Mouse (Mus musculus) kidney, embryonic 14.5 days (tissue): ENCODE measurements around the gene Cep63. TPM values are rescaled to one million over a fixed set of nuclear protein-coding genes. Genes with fewer than 3 reads are reported as not detected.

Experiments
- ATAC-seq: fragments of 200-750 bp; cut with Nextera tagmentation; 2 replicates; pipeline ENCODE4 v1.8.0; 2017; ENCODE audit warnings: moderate number of reproducible peaks, mild to moderate bottlenecking, moderate TSS enrichment, moderate library complexity; ENCODE audit not compliant: low FRiP score, low TSS enrichment
- H3K27ac ChIP-seq: fragments of 300-500 bp; sonication (generic); 2 replicates; pipeline ENCODE4 v1.5.1; 2014; ENCODE audit warnings: low read depth, mild to moderate bottlenecking, low read length, moderate library complexity, mixed read lengths
- H3K27me3 ChIP-seq: fragments of 300-500 bp; sonication (generic); 2 replicates; pipeline ENCODE4 v1.6.1; 2014; ENCODE audit warnings: mild to moderate bottlenecking, low read length; ENCODE audit not compliant: control insufficient read depth, insufficient read depth
- H3K36me3 ChIP-seq: fragments of 300-500 bp; sonication (generic); 2 replicates; pipeline ENCODE4 v1.6.1; 2014; ENCODE audit warnings: low read length, mixed read lengths; ENCODE audit not compliant: control insufficient read depth, insufficient read depth
- H3K4me1 ChIP-seq: fragments of 300-500 bp; sonication (generic); 2 replicates; pipeline ENCODE4 v1.6.1; 2014; ENCODE audit warnings: low read length, mixed read lengths; ENCODE audit not compliant: control insufficient read depth, insufficient read depth
- H3K4me2 ChIP-seq: fragments of 300-500 bp; sonication (generic); replicated peaks from 2 replicates; pipeline ENCODE4 v1.6.1; 2014; ENCODE audit warnings: low read depth, mild to moderate bottlenecking, low read length
- H3K4me3 ChIP-seq: fragments of 300-500 bp; sonication (generic); 2 replicates; pipeline ENCODE4 v1.5.1; 2014; ENCODE audit warnings: mild to moderate bottlenecking, low read length
- H3K9ac ChIP-seq: fragments of 300-500 bp; sonication (generic); 2 replicates; pipeline ENCODE4 v1.6.1; 2014; ENCODE audit warnings: low read depth, mild to moderate bottlenecking, low read length, moderate library complexity
- H3K9me3 ChIP-seq: fragments of 300-500 bp; sonication (generic); 2 replicates; pipeline ENCODE4 v1.6.1; 2016; ENCODE audit warnings: low read length; ENCODE audit not compliant: control insufficient read depth
- WGBS: fragments of 180-500 bp; shearing (Covaris S2); extraction: QIAGEN DNeasy Blood & Tissue Kit; methylation state at CpG from one replicate; pipeline ENCODE4 v1.1.7; 2014; 5-methylcytosine and 5-hydroxymethylcytosine counted together
- polyA plus RNA-seq: library from polyadenylated mRNA; unstranded; fragments of >200 nt; fragmentation: Nextera tagmentation; extraction: Ambion mirVana; gene quantifications from 2 replicates; pipeline ENCODE4 v1.2.1, GENCODE M21; 2014

Gene Cep63
- polyA plus RNA-seq, 1 experiment from 2014 or later = 51.7 TPM

GRCm38 (mm10) chr9:102544773-102545366 is 81.5 kb downstream of the Cep63 start:
- Histone ChIP-seq H3K4me1 (peaks cover 8% of the 10 kb centered on the region; the same call in 1 of the 2 replicates), H3K36me3 (no peaks in the 10 kb centered on the region), H3K9ac (no peak overlapping the region), H3K9me3 (no peaks in the 10 kb centered on the region), H3K4me2 (peak overlapping the region; percentile 38), H3K27ac (no peak overlapping the region), H3K4me3 (peak overlapping the region; percentile 24), H3K27me3 (peaks cover 28% of the 10 kb centered on the region)
- under 1% methylated on average over 26 of the region's 26 CpGs for WGBS
- ATAC-seq = peak; percentile 78

DNA sequence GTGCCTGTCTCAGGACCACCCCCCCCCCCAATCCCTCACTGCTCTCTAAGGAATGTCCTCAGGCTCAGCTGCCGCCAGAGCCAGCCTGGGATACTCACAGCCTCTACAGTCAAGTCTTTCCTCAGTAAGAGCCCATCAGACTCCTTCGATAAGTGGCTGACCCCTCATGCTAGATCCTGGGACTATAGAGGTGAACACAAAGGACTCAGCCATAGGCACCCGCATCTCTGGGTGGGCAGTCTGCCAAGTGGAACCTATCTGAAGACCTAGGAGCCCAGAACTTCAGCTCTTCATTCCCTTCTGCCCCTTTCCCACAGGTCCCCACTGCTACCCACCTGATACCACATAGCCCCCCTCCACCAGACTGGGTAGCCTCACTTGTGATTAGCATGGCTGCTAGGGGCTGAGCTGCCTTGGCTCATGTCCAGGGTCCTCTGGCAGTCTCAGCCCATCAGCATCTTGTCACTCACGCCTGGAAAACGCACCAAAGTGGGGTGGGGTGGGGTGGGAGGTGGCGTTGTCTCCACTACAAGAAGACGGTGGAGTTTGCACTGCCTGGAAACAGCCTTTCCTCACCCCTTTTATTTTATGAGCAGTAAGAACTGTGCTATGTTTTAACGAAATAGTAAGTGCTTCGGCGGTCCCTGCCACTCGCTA is 82.1 kb downstream of the Cep63 start:
- Histone ChIP-seq H3K27me3 (peaks cover 28% of the 10 kb centered on the region), H3K27ac (no peak overlapping the region), H3K4me2 (peak overlapping the region; percentile 38), H3K9me3 (no peaks in the 10 kb centered on the region), H3K36me3 (no peaks in the 10 kb centered on the region), H3K9ac (no peak overlapping the region), H3K4me1 (peaks cover 8% of the 10 kb centered on the region; the same call in 1 of the 2 replicates), H3K4me3 (peak overlapping the region; percentile 24)
- ATAC-seq = no peak
- WGBS = 22% methylated on average over 11 of the region's 11 CpGs

DNA sequence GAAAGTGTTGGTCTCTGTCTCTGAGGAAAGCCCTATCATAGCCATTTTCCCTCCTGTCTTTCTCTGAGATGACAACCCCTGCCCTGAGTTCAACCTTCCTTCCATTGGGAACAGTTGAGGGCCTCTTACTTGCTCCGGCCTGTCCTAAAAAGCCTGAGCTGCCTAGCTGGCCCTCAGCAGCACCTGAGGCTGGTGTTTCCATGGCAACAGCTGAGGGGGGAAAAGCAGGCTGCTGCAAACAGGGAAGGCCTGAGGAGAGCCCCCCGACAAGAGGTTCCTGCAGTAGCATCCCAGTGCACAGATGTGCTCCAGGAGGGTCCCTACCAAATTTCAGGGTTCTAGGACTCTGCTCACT is 82.6 kb downstream of the Cep63 start:
- H3K4me3 ChIP-seq = no peak overlapping the region
- no peak for ATAC-seq
- H3K27me3 ChIP-seq = peaks cover 28% of the 10 kb centered on the region
- no peak overlapping the region for H3K9ac ChIP-seq
- no peak overlapping the region for H3K27ac ChIP-seq
- H3K9me3 ChIP-seq = no peaks in the 10 kb centered on the region
- no peak overlapping the region for H3K4me2 ChIP-seq
- H3K36me3 ChIP-seq = no peaks in the 10 kb centered on the region
- H3K4me1 ChIP-seq = peaks cover 8% of the 10 kb centered on the region; the same call in 1 of the 2 replicates
- 67% methylated on average over 2 of the region's 2 CpGs for WGBS

GRCm38 (mm10) chr9:102542540-102542939 is 83.8 kb downstream of the Cep63 start:
- peaks cover 28% of the 10 kb centered on the region for H3K27me3 ChIP-seq
- 81% methylated on average over 8 of the region's 8 CpGs for WGBS

DNA sequence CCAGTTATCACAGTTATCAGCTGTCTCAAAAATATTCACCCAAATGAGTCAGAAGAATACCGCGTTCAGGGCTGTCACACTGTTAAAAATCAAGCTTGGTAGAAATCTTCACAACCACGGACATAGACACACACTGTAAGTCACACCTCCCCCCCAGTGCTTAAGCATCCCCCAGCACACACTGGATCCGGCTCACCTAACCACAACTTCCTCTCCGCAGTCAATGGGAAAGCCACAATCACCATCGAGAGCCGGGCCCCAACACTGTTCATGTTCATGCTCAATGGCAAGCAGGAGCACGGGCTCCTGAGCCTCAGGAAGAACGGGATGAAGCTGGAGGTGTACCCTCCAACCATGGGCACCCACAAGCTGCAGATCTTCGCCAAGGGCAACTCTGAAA is 84.7 kb downstream of the Cep63 start:
- Histone ChIP-seq H3K4me3 (no peak overlapping the region), H3K36me3 (no peaks in the 10 kb centered on the region), H3K27me3 (peaks cover 20% of the 10 kb centered on the region), H3K9ac (no peak overlapping the region), H3K9me3 (no peaks in the 10 kb centered on the region), H3K4me1 (peaks cover 8% of the 10 kb centered on the region; the same call in 1 of the 2 replicates), H3K27ac (no peak overlapping the region), H3K4me2 (no peak overlapping the region)
- WGBS = 90% methylated on average over 10 of the region's 10 CpGs
- no peak for ATAC-seq

More at GRCm38 (mm10) chr9:102542540-102542939, 83.8 kb downstream of the Cep63 start:
- H3K4me1 ChIP-seq = peaks cover 8% of the 10 kb centered on the region; the same call in 1 of the 2 replicates
- no peaks in the 10 kb centered on the region for H3K9me3 ChIP-seq
- no peak overlapping the region for H3K27ac ChIP-seq
- no peak overlapping the region for H3K4me2 ChIP-seq
- H3K4me3 ChIP-seq = no peak overlapping the region
- H3K9ac ChIP-seq = no peak overlapping the region
- no peaks in the 10 kb centered on the region for H3K36me3 ChIP-seq
- no peak for ATAC-seq

GRCm38 (mm10) chr9:102539699-102540098 is 86.6 kb downstream of the Cep63 start:
- H3K9me3 ChIP-seq = no peaks in the 10 kb centered on the region
- H3K4me1 ChIP-seq = 0 out of 2 replicates have a peak, but pooled peaks cover 3% of the 10 kb centered on the region
- H3K9ac ChIP-seq = no peak overlapping the region
- no peak overlapping the region for H3K4me2 ChIP-seq
- H3K36me3 ChIP-seq = no peaks in the 10 kb centered on the region
- WGBS = 66% methylated on average over 7 of the region's 7 CpGs
- peaks cover 7% of the 10 kb centered on the region for H3K27me3 ChIP-seq
- no peak overlapping the region for H3K4me3 ChIP-seq
- no peak overlapping the region for H3K27ac ChIP-seq
- ATAC-seq = no peak

GRCm38 (mm10) chr9:102536968-102537367 is 89.4 kb downstream of the Cep63 start:
- Histone ChIP-seq H3K9ac (no peak overlapping the region), H3K4me3 (no peak overlapping the region), H3K4me2 (no peak overlapping the region), H3K27me3 (no peaks in the 10 kb centered on the region), H3K4me1 (no peaks in the 10 kb centered on the region), H3K36me3 (no peaks in the 10 kb centered on the region), H3K9me3 (no peaks in the 10 kb centered on the region), H3K27ac (no peak overlapping the region)
- no peak for ATAC-seq
- 76% methylated on average over 4 of the region's 4 CpGs for WGBS

Other genes starting within 250 kb of the Cep63 start
- 0.03 TPM in 1 of 2 replicates, not detected in the other for gene Ky, start 120.8 kb downstream of the Cep63 start, polyA plus RNA-seq
- 197 and 249 TPM in 2 replicates for gene Anapc13, start 238 bp downstream of the Cep63 start, polyA plus RNA-seq
- 20.8 and 30.1 TPM in 2 replicates for gene Amotl2, start 90.1 kb upstream of the Cep63 start, polyA plus RNA-seq
- gene Ryk, start 208.4 kb upstream of the Cep63 start, polyA plus RNA-seq = 29.9 and 32.7 TPM in 2 replicates